Mouse (Mus musculus): ENCODE results near the gene Rapgef4.
"Not testable (repeated sequence)": the region's sequence is repeated elsewhere in the genome, so short reads cannot be mapped to it uniquely, and the experiment has no call there.

The Rapgef4 gene

GRCm38 (mm10) chr2:72062931-72063330 is 81.9 kb downstream of the Rapgef4 start:
- in situ Hi-C loops (cut with MboI; ENCODE audit: unreplicated experiment in 2 of 2), result no loop called here

- in situ Hi-C loops (cut with MboI; ENCODE audit: unreplicated experiment in 2 of 2), result no loop called here
These were observed 87.5 kb downstream of the Rapgef4 start for GRCm38 (mm10) chr2:72068505-72068904.

GRCm38 (mm10) chr2:72070086-72070485 is 89.0 kb downstream of the Rapgef4 start:
- in situ Hi-C loops (cut with MboI; ENCODE audit: unreplicated experiment in 2 of 2), result no loop called here

GRCm38 (mm10) chr2:72073121-72073520 is 92.1 kb downstream of the Rapgef4 start:
- in situ Hi-C loops (cut with MboI; ENCODE audit: unreplicated experiment in 2 of 2), result not testable (repeated sequence)

GRCm38 (mm10) chr2:72074999-72075561 is 94.0 kb downstream of the Rapgef4 start:
- in situ Hi-C loops (cut with MboI; ENCODE audit: unreplicated experiment in 2 of 2), result no loop called here

GRCm38 (mm10) chr2:72077490-72078139 is 96.6 kb downstream of the Rapgef4 start:
- in situ Hi-C loops (cut with MboI; ENCODE audit: unreplicated experiment in 2 of 2), result no loop called here

GRCm38 (mm10) chr2:72078140-72078521 is 97.1 kb downstream of the Rapgef4 start:
- in situ Hi-C loops (cut with MboI; ENCODE audit: unreplicated experiment in 2 of 2), result no loop called here

GRCm38 (mm10) chr2:72079110-72079509 is 98.1 kb downstream of the Rapgef4 start:
- in situ Hi-C loops (cut with MboI; ENCODE audit: unreplicated experiment in 2 of 2), result no loop called here

- in situ Hi-C loops (cut with MboI; ENCODE audit: unreplicated experiment in 2 of 2), result no loop called here
These were observed 101.8 kb downstream of the Rapgef4 start for GRCm38 (mm10) chr2:72082846-72083245.

- in situ Hi-C loops (cut with MboI; ENCODE audit: unreplicated experiment in 2 of 2), result no loop called here
These were observed 107.8 kb downstream of the Rapgef4 start for GRCm38 (mm10) chr2:72088886-72089285.

GRCm38 (mm10) chr2:72090061-72090460 is 109.0 kb downstream of the Rapgef4 start:
- in situ Hi-C loops (cut with MboI; ENCODE audit: unreplicated experiment in 2 of 2), result loop anchor here in 1 of 2 experiments (10.0 kb wide), 1 partner anchor 55 kb away; no protein-coding TSS in a partner anchor

GRCm38 (mm10) chr2:72092046-72092445 is 111.0 kb downstream of the Rapgef4 start:
- in situ Hi-C loops (cut with MboI; ENCODE audit: unreplicated experiment in 2 of 2), result loop anchor here in 1 of 2 experiments (10.0 kb wide), 1 partner anchor 53 kb away; no protein-coding TSS in a partner anchor

- in situ Hi-C loops (cut with MboI; ENCODE audit: unreplicated experiment in 2 of 2), result loop anchor here in 1 of 2 experiments (10.0 kb wide), 1 partner anchor 51 kb away; no protein-coding TSS in a partner anchor
These were observed 112.5 kb downstream of the Rapgef4 start for GRCm38 (mm10) chr2:72093402-72094037.

- in situ Hi-C loops (cut with MboI; ENCODE audit: unreplicated experiment in 2 of 2), result loop anchor here in 1 of 2 experiments (10.0 kb wide), 1 partner anchor 51 kb away; no protein-coding TSS in a partner anchor
These were observed 113.0 kb downstream of the Rapgef4 start for GRCm38 (mm10) chr2:72094038-72094437.

GRCm38 (mm10) chr2:72094446-72094845 is 113.4 kb downstream of the Rapgef4 start:
- in situ Hi-C loops (cut with MboI; ENCODE audit: unreplicated experiment in 2 of 2), result loop anchor here in 1 of 2 experiments (10.0 kb wide), 1 partner anchor 50 kb away; no protein-coding TSS in a partner anchor

- in situ Hi-C loops (cut with MboI; ENCODE audit: unreplicated experiment in 2 of 2), result loop anchor here (5.0 to 10.0 kb wide), 2 partner anchors 50 to 52 kb away; no protein-coding TSS in a partner anchor
These were observed 114.0 kb downstream of the Rapgef4 start for GRCm38 (mm10) chr2:72095002-72095401.

GRCm38 (mm10) chr2:72096345-72096744 is 115.3 kb downstream of the Rapgef4 start:
- in situ Hi-C loops (cut with MboI; ENCODE audit: unreplicated experiment in 2 of 2), result loop anchor here (5.0 to 10.0 kb wide), 2 partner anchors 48 to 51 kb away; no protein-coding TSS in a partner anchor

GRCm38 (mm10) chr2:72098366-72098765 is 117.3 kb downstream of the Rapgef4 start:
- in situ Hi-C loops (cut with MboI; ENCODE audit: unreplicated experiment in 2 of 2), result loop anchor here (5.0 to 10.0 kb wide), 2 partner anchors 46 to 49 kb away; no protein-coding TSS in a partner anchor

GRCm38 (mm10) chr2:72104604-72105003 is 123.6 kb downstream of the Rapgef4 start:
- in situ Hi-C loops (cut with MboI; ENCODE audit: unreplicated experiment in 2 of 2), result no loop called here

- in situ Hi-C loops (cut with MboI; ENCODE audit: unreplicated experiment in 2 of 2), result no loop called here
These were observed 126.6 kb downstream of the Rapgef4 start for GRCm38 (mm10) chr2:72107525-72108180.

All from v-Abl transformed pro-B cells (cell line).